Mouse (Mus musculus) c-Kit-positive CD71-negative TER-119-negative erythroid progenitor cells, embryonic 14.5 days (primary cell): ENCODE measurements at regions not wholly inside any gene's neighbourhood (a gene's known extent, or its start where the extent isn't known, plus 50 kb on each side); places are given as distances from the start of the nearest gene placed in this dataset.

ENCODE experiments used
- DNase-seq: peaks from one replicate; pipeline ENCODE4 v3.0.0-alpha.2; 2013; ENCODE audit warnings: low read depth

DNA sequence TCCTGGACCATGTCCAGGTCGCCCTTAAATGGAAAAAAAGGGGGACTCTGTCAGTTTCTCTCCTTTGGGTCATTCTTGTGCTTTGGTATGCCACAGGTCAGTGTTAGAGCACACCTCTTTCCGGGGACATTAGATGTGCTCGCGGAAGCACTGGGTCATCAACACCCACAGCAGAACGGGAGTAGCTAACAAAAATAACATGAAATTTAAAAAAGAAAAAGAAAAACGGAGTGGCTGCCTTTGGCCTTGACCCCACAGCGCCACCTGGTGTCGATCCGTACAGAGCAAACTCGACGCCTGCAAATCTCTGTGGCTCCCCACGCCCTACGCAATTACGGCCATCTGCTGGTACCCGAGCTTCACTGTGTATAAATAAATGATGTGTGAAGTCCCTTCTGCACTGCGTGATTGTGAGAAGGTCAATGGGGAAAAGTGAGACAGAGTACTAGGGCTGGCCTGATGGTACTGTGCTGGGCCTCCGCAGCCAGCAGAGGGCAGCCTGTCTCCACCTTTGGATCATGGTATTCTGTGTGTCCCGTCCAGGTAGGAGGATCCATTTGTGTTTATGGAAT, 99.0 kb upstream of the Slc7a12 start:
- peak; percentile 22 for DNase-seq

DNA sequence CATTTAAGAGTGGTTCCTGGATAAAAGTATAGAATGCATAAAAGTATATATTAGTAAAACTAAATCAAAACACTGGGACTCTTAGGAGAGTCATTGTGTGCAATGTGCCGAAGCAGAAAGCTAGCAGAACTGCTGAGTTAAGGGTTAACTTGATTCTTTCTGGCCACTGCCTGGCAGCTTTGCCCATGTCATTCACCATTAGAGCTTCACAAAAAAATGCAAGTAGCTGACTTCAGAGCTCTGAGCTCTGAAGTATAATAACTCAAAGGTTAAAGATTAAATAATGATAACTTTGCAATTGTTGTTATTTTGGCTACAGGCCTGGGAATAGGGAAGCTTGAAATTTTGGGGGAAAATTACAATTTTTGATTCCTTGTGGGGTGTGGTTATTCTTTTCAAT, 89.8 kb upstream of the Slc7a12 start:
- DNase-seq = no peak

DNA sequence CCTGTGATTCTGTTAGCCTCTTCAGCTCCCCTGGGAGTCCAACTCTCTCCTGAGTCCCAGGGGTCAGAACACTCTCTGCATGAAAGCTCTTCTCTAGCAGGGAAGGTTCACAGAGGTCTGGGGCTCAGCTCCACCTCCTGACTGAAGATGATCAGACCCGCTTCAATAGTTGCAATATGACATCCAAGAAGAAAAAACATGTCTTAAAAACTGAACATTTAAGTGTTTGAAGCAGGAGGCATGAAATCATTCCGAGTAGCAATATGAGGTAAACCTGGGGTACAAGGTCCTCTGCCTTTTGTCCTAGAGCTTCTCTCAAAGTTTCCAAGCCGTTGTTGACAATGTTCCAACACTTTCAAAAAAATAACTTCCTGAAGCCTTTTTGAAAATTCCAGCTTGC, 81.8 kb upstream of the Slc7a12 start:
- DNase-seq = no peak

DNA sequence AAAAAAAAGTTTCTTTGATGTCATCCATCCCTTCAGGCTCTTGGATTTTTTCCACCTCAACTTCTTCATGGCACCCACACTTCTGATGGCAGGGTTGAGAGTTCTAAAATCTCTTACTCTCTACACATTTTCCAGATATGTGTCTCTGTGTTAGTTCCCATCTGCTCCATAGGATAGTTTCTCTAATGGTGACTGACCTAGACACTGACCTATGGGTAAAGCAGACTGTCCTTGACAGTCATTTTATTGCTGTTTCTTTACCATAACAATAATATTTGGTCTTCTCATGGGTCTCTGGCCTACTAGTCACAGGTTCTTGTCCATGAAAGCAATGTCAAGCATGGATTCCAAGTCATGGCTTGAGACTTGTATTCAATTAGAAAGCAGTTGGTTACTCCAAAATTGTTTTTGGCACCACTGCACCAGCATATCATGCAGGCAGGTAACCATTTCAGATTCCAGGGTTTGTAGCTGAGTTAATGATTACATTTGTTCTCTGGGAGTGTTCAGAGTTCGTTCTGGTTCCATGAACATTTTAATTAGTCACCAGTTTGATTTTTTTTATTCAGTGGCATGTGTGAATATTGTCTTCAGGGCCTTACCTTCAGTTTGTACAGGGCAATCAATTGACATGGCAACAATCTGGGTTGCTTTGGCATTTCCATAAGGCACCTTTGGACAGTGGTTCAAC, 71.9 kb upstream of the Slc7a12 start:
- DNase-seq = no peak
